Mouse (Mus musculus) megakaryocyte, embryonic 14.5 days (primary cell): Measurements from ENCODE around the gene Gm37240.

Experiments used
- FLI1 ChIP-seq: IDR thresholded peaks from 2 replicates; pipeline ENCODE4 v1.6.1; 2012; ENCODE audit warnings: low read length, inconsistent platforms, mixed read lengths
- GATA1 ChIP-seq: IDR thresholded peaks from 3 replicates; pipeline ENCODE4 v1.6.1; 2012; ENCODE audit warnings: mixed read lengths, low read length, inconsistent platforms, borderline replicate concordance

GRCm38 (mm10) chr3:84653557-84654245, 1233.6 kb downstream of the Gm37240 start:
- TF ChIP-seq GATA1 (no peak), FLI1 (no peak)
